Mouse (Mus musculus): ENCODE results near the gene Rnasel. TPM values are rescaled to one million over a fixed set of nuclear protein-coding genes. Genes with fewer than 3 reads are reported as not detected.
A peak's percentile ranks its signal among the peaks of the same experiment; 100 is the strongest.

Gene Rnasel
- polyA plus RNA-seq, 1 experiment, result 1.7 TPM

GRCm38 (mm10) chr1:153736096-153736495 is 13.1 kb upstream of the Rnasel start:
- Histone ChIP-seq H3K4me3 (ENCODE audit: control insufficient read depth, low read depth, low read length) (no peak overlapping the region), H3K4me1 (ENCODE audit: control insufficient read depth, insufficient read depth, low read length) (peaks cover 17% of the 10 kb centered on the region), H3K36me3 (ENCODE audit: control insufficient read depth, insufficient read depth, low read length) (no peaks in the 10 kb centered on the region), H3K27me3 (ENCODE audit: control insufficient read depth, insufficient read depth, low read length) (no peaks in the 10 kb centered on the region), H3K27ac (ENCODE audit: control insufficient read depth, insufficient read depth, low read depth, low read length) (no peak overlapping the region)
- TF ChIP-seq CTCF (IDR thresholded peaks at IDR 0.05; ENCODE audit: control insufficient read depth, insufficient read depth, insufficient replicate concordance, low read depth, low read length) (no peak), POLR2A (IDR thresholded peaks at IDR 0.05; ENCODE audit: control insufficient read depth, low read depth, low read length) (no peak)

DNA sequence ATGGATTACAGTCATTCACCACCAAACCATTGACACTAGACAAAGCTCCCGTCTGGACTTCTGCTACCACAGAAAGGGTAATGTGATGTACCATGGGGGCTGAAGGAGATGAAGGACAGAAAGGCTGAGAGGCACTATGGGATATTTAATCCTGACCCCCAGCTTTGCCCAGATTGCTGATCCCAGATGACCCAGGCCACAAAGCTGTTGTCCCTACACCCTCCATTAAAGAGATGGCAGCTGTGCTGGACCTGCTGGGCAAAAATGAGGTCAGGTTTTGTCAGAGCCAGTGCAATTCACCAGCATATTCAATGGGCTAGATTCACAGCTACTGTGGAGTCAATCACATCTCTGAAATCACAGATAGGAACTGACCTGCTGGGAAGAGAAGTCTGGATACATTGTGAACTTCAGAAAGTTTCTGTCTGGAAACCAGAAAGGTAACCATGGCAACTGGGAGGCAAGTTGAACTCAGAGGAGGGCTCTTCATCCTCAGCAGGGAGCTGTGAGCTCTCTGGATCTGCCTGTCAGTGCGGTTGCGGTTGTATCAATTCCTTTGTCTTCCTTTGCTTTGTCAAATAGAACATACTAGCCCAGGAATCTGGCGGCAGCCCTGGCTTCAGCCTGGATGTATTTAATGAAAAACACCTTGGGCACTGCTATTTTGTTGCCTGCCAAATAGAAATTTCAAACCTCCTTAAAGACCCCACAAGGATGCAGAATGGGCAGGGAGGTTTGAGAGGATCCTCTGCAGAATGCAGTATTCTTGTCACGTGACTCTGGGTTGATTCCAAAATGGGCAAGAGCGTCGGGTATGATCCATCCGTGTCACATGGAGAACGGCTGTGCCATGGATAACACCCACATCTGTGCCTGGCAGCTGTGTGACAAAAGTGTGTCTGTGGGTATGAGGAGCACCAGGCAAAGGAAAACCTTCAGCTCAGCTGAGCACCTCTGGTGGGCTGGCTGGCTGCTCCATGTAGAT is 11.8 kb upstream of the Rnasel start:
- Histone ChIP-seq H3K27me3 (ENCODE audit: control insufficient read depth, insufficient read depth, low read length) (no peaks in the 10 kb centered on the region), H3K27ac (ENCODE audit: control insufficient read depth, insufficient read depth, low read depth, low read length) (no peak overlapping the region), H3K4me1 (ENCODE audit: control insufficient read depth, insufficient read depth, low read length) (peaks cover 21% of the 10 kb centered on the region), H3K4me3 (ENCODE audit: control insufficient read depth, low read depth, low read length) (no peak overlapping the region), H3K36me3 (ENCODE audit: control insufficient read depth, insufficient read depth, low read length) (no peaks in the 10 kb centered on the region)
- TF ChIP-seq POLR2A (IDR thresholded peaks at IDR 0.05; ENCODE audit: control insufficient read depth, low read depth, low read length) (no peak), CTCF (IDR thresholded peaks at IDR 0.05; ENCODE audit: control insufficient read depth, insufficient read depth, insufficient replicate concordance, low read depth, low read length) (no peak)

DNA sequence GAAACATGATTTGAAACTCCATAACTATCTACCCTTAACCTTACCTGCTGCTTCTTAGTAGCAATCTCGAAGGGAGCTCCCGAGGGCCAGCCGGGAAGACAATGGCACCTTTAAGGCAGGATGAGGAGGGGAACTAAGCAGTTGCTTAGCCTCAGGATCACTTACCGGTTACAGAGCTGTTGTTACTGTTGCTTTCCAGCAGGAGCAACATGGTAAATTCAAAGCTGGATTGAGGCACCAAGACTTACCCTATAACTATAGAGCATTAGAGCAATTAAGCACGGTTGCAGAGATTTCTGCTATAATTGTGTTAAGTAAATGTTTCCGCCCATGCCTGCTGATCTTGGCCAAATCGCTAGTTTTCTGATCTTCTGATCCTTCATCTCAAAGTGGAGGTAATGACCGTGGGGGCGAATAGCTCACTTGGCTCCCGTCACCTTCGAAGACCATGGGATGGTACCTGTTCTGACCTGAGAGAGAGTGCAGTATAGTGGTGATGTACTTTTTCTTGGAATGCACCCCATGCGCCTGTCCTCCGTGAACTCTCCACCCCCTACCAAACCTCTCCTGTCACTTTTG is 9.7 kb upstream of the Rnasel start:
- TF ChIP-seq CTCF (IDR thresholded peaks at IDR 0.05; ENCODE audit: control insufficient read depth, insufficient read depth, insufficient replicate concordance, low read depth, low read length), result no peak
- no peak for TF ChIP-seq POLR2A (IDR thresholded peaks at IDR 0.05; ENCODE audit: control insufficient read depth, low read depth, low read length)
- Histone ChIP-seq H3K27me3 (ENCODE audit: control insufficient read depth, insufficient read depth, low read length) (no peaks in the 10 kb centered on the region), H3K36me3 (ENCODE audit: control insufficient read depth, insufficient read depth, low read length) (no peaks in the 10 kb centered on the region), H3K27ac (ENCODE audit: control insufficient read depth, insufficient read depth, low read depth, low read length) (no peak overlapping the region), H3K4me3 (ENCODE audit: control insufficient read depth, low read depth, low read length) (peak overlapping the region; percentile 4; the same call in 1 of the 2 replicates), H3K4me1 (ENCODE audit: control insufficient read depth, insufficient read depth, low read length) (peaks cover 21% of the 10 kb centered on the region)

DNA sequence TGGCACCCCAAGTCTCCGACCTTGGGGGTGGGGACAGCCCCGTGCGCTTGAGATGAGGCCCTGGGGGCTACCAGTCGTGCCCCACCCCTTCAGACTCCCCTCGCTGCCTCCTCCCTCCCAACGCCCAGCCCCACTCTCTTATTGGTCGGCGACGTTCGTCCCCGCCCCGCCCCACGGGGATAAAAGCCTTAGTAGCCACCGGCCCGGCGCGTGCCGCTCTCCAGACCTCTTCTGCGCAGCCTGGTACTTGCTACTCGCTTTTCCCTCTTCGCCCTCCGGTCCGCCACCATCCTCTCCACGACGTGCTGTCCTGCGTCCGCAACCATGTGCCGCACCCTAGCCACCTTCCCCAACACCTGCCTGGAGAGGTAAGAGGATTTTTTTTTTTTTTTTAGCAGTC is 9.1 kb upstream of the Rnasel start, which contains the start of gene Rgs16:
Rgs16 (plus strand) TSS at position 205 of the 400 bp plus-strand sequence.
- Histone ChIP-seq H3K4me1 (ENCODE audit: control insufficient read depth, insufficient read depth, low read length) (peaks cover 21% of the 10 kb centered on the region), H3K27me3 (ENCODE audit: control insufficient read depth, insufficient read depth, low read length) (no peaks in the 10 kb centered on the region), H3K4me3 (ENCODE audit: control insufficient read depth, low read depth, low read length) (peak within 1 kb of the TSS; percentile 4), H3K36me3 (ENCODE audit: control insufficient read depth, insufficient read depth, low read length) (no peaks in the 10 kb centered on the region), H3K27ac (ENCODE audit: control insufficient read depth, insufficient read depth, low read depth, low read length) (no peak within 1 kb of the TSS)
- TF ChIP-seq CTCF (IDR thresholded peaks at IDR 0.05; ENCODE audit: control insufficient read depth, insufficient read depth, insufficient replicate concordance, low read depth, low read length), result no peak
- no peak for TF ChIP-seq POLR2A (IDR thresholded peaks at IDR 0.05; ENCODE audit: control insufficient read depth, low read depth, low read length)

DNA sequence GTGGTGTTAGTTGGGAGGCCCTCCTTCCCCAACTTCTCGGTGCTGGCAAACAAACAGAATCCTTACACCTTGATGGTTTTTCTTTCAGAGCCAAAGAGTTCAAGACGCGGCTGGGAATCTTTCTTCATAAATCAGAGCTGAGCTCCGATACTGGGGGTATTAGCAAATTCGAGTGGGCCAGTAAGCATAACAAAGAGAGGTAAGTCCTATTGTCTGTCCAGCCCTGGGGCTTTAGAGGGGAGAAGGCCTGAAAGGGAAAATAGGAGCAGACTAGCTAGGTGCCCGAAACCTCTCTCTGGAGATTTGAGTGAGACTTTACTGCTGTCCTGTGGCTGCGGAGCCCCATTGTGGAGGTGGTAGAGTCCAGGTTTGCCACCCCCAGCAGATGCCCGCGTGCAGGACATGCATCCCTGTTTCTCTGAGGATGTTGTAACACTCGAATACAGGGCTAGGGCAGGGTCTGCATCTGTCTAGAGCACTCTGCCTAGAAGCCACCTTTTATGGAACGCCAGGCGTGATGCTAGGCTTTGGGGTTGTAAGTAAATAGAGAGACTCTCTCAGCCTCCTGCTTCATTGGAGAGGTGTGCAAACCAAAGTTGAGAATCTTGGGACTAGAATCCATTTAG is 8.3 kb upstream of the Rnasel start:
- Histone ChIP-seq H3K27me3 (ENCODE audit: control insufficient read depth, insufficient read depth, low read length) (no peaks in the 10 kb centered on the region), H3K4me1 (ENCODE audit: control insufficient read depth, insufficient read depth, low read length) (peaks cover 21% of the 10 kb centered on the region), H3K27ac (ENCODE audit: control insufficient read depth, insufficient read depth, low read depth, low read length) (no peak overlapping the region), H3K36me3 (ENCODE audit: control insufficient read depth, insufficient read depth, low read length) (no peaks in the 10 kb centered on the region), H3K4me3 (ENCODE audit: control insufficient read depth, low read depth, low read length) (peak overlapping the region; percentile 4; the same call in 1 of the 2 replicates)
- TF ChIP-seq CTCF (IDR thresholded peaks at IDR 0.05; ENCODE audit: control insufficient read depth, insufficient read depth, insufficient replicate concordance, low read depth, low read length) (no peak), POLR2A (IDR thresholded peaks at IDR 0.05; ENCODE audit: control insufficient read depth, low read depth, low read length) (no peak)

- no peak overlapping the region for H3K4me3 ChIP-seq (ENCODE audit: control insufficient read depth, low read depth, low read length)
- H3K36me3 ChIP-seq (ENCODE audit: control insufficient read depth, insufficient read depth, low read length), result no peaks in the 10 kb centered on the region
- H3K4me1 ChIP-seq (ENCODE audit: control insufficient read depth, insufficient read depth, low read length), result peaks cover 21% of the 10 kb centered on the region
- H3K27me3 ChIP-seq (ENCODE audit: control insufficient read depth, insufficient read depth, low read length), result no peaks in the 10 kb centered on the region
- TF ChIP-seq POLR2A (IDR thresholded peaks at IDR 0.05; ENCODE audit: control insufficient read depth, low read depth, low read length) (no peak), CTCF (IDR thresholded peaks at IDR 0.05; ENCODE audit: control insufficient read depth, insufficient read depth, insufficient replicate concordance, low read depth, low read length) (no peak)
- no peak overlapping the region for H3K27ac ChIP-seq (ENCODE audit: control insufficient read depth, insufficient read depth, low read depth, low read length)
Measured at GRCm38 (mm10) chr1:153741551-153742316, 7.5 kb upstream of the Rnasel start.

Data from testis, adult 2 months (tissue).